Mouse (Mus musculus) T-helper 17 cell (primary cell): Measurements from ENCODE around the gene Gm37240.

ENCODE experiments used
- in situ Hi-C, 2 experiments: fragments of 300-600 bp; cut with MboI, MseI; formaldehyde crosslinking; loops; 1 replicate in 1 of 2; 2 replicates in 1 of 2; pipeline ENCODE4 v1.15.1; 2025; ENCODE audit warnings: high pct_unique_total_duplicates in 2 of 2

Gm37240 gene

GRCm38 (mm10) chr3:85880068-85880467 is 7.2 kb downstream of the Gm37240 start:
- in situ Hi-C loops: no loop called here

GRCm38 (mm10) chr3:85878911-85879310 is 8.4 kb downstream of the Gm37240 start:
- in situ Hi-C loops: no loop called here

- in situ Hi-C loops: no loop called here
These were observed 23.3 kb downstream of the Gm37240 start for GRCm38 (mm10) chr3:85863996-85864395.

GRCm38 (mm10) chr3:85862886-85863285 is 24.4 kb downstream of the Gm37240 start:
- in situ Hi-C loops: no loop called here

DNA sequence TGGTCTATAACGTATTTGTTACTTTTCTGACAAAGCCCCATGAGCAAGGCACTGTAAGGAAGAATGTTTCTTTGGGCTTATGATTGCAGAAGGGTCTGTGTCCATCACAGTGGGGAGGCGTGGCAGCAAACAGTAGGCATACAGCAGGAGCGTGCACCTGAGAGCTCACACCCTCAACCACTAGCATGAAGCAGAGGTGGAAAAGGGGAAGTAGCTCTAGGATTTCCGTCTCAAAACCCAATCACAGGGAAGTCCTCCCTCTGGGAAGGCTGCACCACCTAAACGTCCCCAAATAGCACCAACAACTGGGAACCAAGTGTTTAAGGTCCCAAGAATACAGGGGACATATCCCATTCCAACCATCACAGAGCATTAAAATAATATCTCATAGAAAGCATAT is 26.3 kb downstream of the Gm37240 start:
- in situ Hi-C loops: no loop called here

- in situ Hi-C loops: no loop called here
These were observed 28.0 kb downstream of the Gm37240 start for GRCm38 (mm10) chr3:85859311-85859710.

GRCm38 (mm10) chr3:85858140-85859135 is 28.9 kb downstream of the Gm37240 start:
- in situ Hi-C loops: no loop called here

DNA sequence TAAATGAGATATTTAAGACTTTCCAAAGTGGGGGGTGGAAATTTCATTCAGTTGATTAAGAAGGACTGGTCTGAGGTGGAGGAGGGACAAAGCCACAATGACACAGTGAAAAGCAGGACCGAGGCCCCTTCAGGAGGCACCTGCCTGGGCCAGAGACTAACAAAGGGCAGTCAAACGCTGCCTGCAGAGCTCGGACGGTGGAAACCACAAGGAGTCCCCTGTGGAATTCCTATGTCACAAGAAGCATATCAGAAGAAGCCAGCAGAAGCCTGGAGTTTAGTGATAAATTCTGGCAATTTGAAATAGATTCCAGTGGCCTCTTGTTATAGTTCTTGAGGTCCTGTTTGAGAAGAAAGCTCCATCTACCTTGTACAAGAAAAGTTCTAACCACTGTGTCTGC is 30.2 kb downstream of the Gm37240 start:
- in situ Hi-C loops: no loop called here

DNA sequence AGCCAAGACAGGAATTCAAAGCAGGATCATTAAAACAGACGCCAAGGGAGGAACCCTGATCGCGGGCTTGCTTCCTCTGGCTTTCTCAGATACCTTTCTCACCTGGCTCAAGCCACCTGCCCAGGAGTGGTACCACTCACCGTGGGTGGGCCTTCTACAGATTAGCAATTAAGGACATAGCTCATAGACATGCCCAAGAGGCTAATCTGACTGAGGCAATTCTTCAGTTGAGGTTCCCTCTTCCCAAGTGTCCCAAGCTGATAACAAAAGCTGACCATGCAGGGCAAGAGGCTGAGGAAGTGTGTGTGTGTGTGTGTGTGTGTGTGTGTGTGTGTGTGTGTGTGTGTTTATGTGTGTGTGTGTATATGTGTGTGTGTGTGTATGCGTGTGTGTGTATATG is 31.4 kb downstream of the Gm37240 start:
- in situ Hi-C loops: no loop called here

DNA sequence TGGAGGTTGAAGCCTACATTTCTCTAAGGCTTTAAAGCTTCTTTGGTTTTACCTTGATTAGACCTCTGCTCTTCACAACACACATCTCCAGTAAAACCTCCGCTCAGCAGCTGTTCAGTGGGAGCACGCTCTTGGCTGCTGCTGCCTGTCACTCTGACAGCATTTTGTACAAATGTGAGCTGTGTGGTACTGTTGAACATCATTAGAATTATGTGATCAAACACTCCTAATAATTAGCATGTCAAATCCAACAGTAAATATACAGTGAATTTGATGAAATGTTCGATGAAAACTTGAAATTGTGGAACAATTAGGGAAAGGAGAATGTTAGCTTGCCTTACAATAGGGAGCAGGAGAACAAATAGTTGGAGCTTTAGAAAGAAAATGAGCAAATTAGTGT is 32.3 kb downstream of the Gm37240 start:
- in situ Hi-C loops: no loop called here

DNA sequence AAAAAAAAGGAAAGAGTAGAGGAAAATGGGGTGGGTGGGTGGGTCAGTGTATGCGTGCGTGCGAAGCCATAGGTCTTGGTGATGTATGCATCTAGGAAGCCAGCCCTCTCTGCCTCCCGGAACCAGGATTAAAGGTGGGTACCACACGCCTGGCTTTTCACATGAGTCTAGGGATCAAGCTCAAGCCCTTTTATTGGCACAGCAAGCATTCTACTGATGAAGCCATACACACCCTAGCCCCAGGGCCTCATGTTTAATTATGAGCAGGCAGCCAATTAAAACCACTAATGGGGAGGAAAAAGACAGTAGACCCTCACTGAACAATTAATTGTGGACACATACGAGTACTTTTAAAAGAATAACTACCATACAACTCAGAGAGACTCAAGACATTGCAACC is 33.2 kb downstream of the Gm37240 start:
- in situ Hi-C loops: no loop called here

GRCm38 (mm10) chr3:85853715-85854114 is 33.6 kb downstream of the Gm37240 start:
- in situ Hi-C loops: no loop called here

DNA sequence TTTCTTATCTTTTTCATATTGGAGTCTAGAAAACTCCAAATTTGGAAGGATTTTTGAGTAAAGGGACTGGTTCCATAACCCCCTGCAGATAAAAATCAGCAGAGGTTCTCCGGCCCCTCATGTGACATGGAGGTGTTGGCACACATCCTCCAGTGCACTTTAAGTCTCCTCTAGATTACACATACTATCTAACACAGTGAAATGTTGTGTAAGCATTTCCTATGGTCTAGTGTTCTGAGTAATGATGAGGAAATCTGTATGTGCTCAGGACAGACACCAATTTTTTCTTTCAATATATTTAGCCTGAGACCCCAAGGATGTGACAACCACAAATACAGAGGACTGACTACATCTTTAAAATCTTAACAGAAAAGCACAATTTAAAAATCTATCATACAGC is 37.2 kb downstream of the Gm37240 start:
- in situ Hi-C loops: no loop called here

DNA sequence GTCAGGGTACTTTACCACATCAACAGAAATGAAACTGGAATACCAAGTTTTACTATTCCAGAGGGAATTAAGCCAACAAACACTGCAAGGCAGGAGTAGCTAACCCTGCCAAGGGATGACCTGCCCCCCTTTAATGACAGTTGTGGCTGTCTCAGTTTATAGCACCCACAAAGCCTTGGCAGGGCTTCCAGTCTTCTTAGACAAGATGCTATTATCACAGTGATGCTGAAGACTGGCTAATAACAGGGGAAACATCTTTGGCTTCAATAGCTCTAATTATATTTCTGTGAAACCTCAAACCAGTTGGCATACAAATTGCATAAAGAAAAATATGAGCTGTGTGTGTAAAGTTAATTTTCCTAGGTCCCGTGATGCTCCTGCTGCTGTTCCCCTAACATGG is 41.0 kb downstream of the Gm37240 start:
- in situ Hi-C loops: no loop called here

DNA sequence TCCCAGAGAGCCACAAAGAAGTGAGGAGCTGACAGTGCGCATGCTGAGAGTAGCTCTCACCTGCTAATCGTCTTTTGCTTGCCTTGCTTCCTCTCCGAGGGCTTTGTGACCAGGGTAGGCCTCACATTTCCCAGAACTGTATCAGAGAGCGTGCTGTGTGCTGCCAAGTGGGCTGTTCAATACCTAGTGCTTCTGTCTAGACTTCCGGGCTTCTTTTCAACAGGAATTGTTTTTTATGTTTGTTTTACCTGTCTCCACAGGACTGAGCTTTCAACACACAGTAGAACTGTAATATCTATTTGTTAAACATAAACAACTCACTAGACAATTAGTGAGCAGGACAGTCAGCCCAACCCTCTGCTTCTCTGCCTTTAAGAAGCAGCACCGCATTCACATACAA is 42.0 kb downstream of the Gm37240 start:
- in situ Hi-C loops: no loop called here

DNA sequence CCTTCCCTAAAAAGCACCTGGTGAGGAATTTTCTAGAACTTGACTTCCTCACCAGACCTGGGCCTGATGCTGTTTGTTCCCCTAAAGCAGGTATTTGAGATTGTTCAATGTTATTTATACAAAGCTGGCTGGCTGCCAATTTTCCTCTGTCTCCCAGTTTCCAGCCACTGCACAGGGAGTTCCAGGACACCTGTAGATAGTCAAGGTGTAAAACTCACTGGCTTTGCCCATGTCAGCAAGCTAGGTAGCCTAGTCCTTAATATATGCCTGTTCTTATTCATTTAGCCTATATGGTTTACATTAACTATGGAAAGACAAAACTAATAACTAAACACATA is 44.5 kb downstream of the Gm37240 start:
- in situ Hi-C loops: no loop called here

DNA sequence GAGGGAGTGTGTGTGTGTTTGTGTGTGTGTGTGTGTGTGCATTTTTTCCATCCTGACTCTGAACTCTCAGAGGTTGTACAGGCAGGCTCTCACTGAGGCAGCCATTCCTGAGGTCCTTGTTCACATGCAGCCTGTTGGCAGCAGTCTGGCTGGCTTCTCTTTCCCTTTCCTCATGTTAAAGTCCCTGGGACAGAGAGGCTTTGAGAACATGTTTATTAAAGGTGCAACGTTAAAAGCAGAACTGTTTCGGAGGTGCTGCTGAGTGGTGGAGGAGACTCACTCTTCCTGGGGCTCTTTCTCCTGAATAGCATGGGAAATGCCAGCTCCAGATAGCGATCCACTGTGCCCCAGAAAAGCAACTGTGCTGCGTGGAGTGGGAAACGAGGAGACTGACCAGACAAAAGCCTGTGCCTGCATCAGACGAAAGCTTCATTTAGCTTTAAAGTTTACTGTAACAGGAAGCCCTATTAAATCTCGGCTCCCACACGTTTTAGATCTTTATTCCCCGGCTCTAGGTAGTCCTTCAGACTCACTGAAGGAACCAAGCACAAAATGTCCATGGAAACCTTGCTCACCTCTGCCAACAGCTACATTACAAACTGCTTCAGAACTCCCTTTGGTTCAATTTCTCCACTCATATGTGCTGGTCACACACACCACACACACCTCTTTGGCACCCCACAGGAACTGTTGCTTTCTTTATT is 45.0 kb downstream of the Gm37240 start:
- in situ Hi-C loops: no loop called here

GRCm38 (mm10) chr3:85841454-85842176 is 45.7 kb downstream of the Gm37240 start:
- in situ Hi-C loops: no loop called here

DNA sequence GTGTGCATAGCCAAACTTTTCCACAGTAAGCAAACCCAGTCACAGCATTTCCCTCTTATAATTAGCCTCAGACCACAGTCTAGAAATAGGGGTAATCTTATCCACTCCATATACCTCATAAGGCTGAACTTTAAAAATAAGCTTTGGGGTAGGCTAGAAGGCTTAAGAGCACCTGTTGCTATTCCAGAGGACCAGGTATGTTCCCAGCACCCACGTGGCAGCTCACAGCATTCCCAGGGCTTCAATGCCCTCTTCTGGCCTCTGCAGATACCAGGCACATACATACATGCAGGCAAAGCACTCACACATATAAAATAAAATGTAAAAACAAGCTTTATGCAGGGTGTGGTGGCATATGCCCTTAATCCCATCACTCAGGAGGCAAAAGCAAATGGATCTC is 53.7 kb downstream of the Gm37240 start:
- in situ Hi-C loops: no loop called here

- in situ Hi-C loops: no loop called here
These were observed 54.7 kb downstream of the Gm37240 start for GRCm38 (mm10) chr3:85832490-85833155.

- in situ Hi-C loops: no loop called here
These were observed 55.5 kb downstream of the Gm37240 start for GRCm38 (mm10) chr3:85831785-85832184.

DNA sequence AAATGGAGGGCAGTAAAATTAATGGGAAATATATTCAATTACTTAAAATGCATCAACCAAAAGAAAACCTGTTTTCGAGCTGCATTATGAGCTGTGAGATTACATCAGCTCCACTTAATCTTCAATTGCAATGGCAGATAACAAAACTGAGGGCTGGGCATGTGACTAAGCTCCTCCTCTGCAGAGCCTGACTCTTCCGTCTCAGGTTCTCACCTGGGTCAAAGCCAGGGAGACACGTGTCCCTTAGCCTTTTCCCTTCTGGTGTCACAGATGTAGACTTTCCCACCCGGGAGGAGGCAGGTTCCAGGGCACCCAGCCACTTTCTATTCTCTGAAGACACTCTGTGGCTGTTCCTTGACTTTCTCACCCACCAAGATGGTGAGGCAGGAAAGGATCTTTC is 58.3 kb downstream of the Gm37240 start:
- in situ Hi-C loops: no loop called here
